Mouse (Mus musculus) liver, embryonic 16.5 days (tissue): ENCODE data around the gene Cnih3. TPM values are rescaled to one million over a fixed set of nuclear protein-coding genes. Genes with fewer than 3 reads are reported as not detected.

Source experiments
- ATAC-seq: fragments of 200-750 bp; cut with Nextera tagmentation; 2 replicates; pipeline ENCODE4 v1.8.0; 2017; ENCODE audit warnings: low read depth, mild to moderate bottlenecking, moderate number of reproducible peaks, moderate library complexity
- H3K27ac ChIP-seq: fragments of 300-500 bp; sonication (generic); 2 replicates; pipeline ENCODE4 v1.5.1; 2014; ENCODE audit warnings: mild to moderate bottlenecking, low read length
- H3K27me3 ChIP-seq: fragments of 300-500 bp; sonication (generic); 2 replicates; pipeline ENCODE4 v1.6.1; 2014; ENCODE audit warnings: low read depth, low read length, mixed read lengths; ENCODE audit not compliant: control insufficient read depth, insufficient read depth
- H3K36me3 ChIP-seq: fragments of 300-500 bp; sonication (generic); 2 replicates; pipeline ENCODE4 v1.6.1; 2014; ENCODE audit warnings: mild to moderate bottlenecking; ENCODE audit not compliant: control insufficient read depth, insufficient read depth
- H3K4me1 ChIP-seq: fragments of 300-500 bp; sonication (generic); 2 replicates; pipeline ENCODE4 v1.6.1; 2014; ENCODE audit warnings: low read depth, low read length, mixed read lengths; ENCODE audit not compliant: control insufficient read depth
- H3K4me2 ChIP-seq: fragments of 300-500 bp; sonication (generic); 2 replicates; pipeline ENCODE4 v1.6.1; 2014; ENCODE audit warnings: low read depth, low read length, mixed read lengths
- H3K4me3 ChIP-seq: fragments of 300-500 bp; sonication (generic); 2 replicates; pipeline ENCODE4 v1.5.1; 2014; ENCODE audit warnings: low read depth, mild to moderate bottlenecking, low read length
- H3K9ac ChIP-seq: fragments of 300-500 bp; sonication (generic); 2 replicates; pipeline ENCODE4 v1.6.1; 2014; ENCODE audit warnings: low read depth, low read length
- H3K9me3 ChIP-seq: fragments of 300-500 bp; sonication (generic); replicated peaks from 2 replicates; pipeline ENCODE4 v1.6.1; 2016; ENCODE audit warnings: low read length; ENCODE audit not compliant: control insufficient read depth
- WGBS: fragments of 180-500 bp; shearing (Covaris S2); extraction: QIAGEN DNeasy Blood & Tissue Kit; methylation state at CpG from one replicate; pipeline ENCODE4 v1.1.7; 2014; ENCODE audit not compliant: insufficient replicate concordance; 5-methylcytosine and 5-hydroxymethylcytosine counted together
- polyA plus RNA-seq: library from polyadenylated mRNA; unstranded; fragments of >200 nt; fragmentation: Nextera tagmentation; extraction: Ambion mirVana; gene quantifications from 2 replicates; pipeline ENCODE4 v1.2.1, GENCODE M21; 2015

Gene Cnih3
- polyA plus RNA-seq, 1 experiment from 2014 or later = not detected

GRCm38 (mm10) chr1:181319466-181319865 is 33.0 kb upstream of the Cnih3 start:
- no peaks in the 10 kb centered on the region for H3K36me3 ChIP-seq
- H3K4me3 ChIP-seq = no peak overlapping the region
- H3K4me1 ChIP-seq = peaks cover 23% of the 10 kb centered on the region
- ATAC-seq = no peak
- no peak overlapping the region for H3K9ac ChIP-seq
- 80% methylated on average over 6 of the region's 6 CpGs for WGBS
- no peaks in the 10 kb centered on the region for H3K9me3 ChIP-seq
- no peaks in the 10 kb centered on the region; the same call in 1 of the 2 replicates for H3K27me3 ChIP-seq
- no peak overlapping the region for H3K4me2 ChIP-seq
- no peak overlapping the region for H3K27ac ChIP-seq

GRCm38 (mm10) chr1:181321149-181321548 is 31.3 kb upstream of the Cnih3 start:
- Histone ChIP-seq H3K27ac (no peak overlapping the region), H3K9ac (no peak overlapping the region), H3K4me1 (peaks cover 28% of the 10 kb centered on the region), H3K9me3 (no peaks in the 10 kb centered on the region), H3K27me3 (no peaks in the 10 kb centered on the region; the same call in 1 of the 2 replicates), H3K4me2 (no peak overlapping the region), H3K36me3 (no peaks in the 10 kb centered on the region), H3K4me3 (no peak overlapping the region)
- 85% methylated on average over 5 of the region's 5 CpGs for WGBS
- no peak for ATAC-seq

GRCm38 (mm10) chr1:181323134-181323533 is 29.3 kb upstream of the Cnih3 start:
- peak; percentile 95 for ATAC-seq
- peak overlapping the region; percentile 73 for H3K27ac ChIP-seq
- H3K9me3 ChIP-seq = no peaks in the 10 kb centered on the region
- H3K4me2 ChIP-seq = peak overlapping the region; percentile 43
- 32% methylated on average over 3 of the region's 3 CpGs for WGBS
- H3K9ac ChIP-seq = 0 out of 2 replicates have a peak overlapping the region, but pooled peaks have one; percentile 5
- no peaks in the 10 kb centered on the region; the same call in 1 of the 2 replicates for H3K27me3 ChIP-seq
- H3K4me1 ChIP-seq = peaks cover 30% of the 10 kb centered on the region
- H3K4me3 ChIP-seq = no peak overlapping the region
- no peaks in the 10 kb centered on the region for H3K36me3 ChIP-seq

- Histone ChIP-seq H3K4me1 (peaks cover 45% of the 10 kb centered on the region), H3K9me3 (no peaks in the 10 kb centered on the region), H3K36me3 (no peaks in the 10 kb centered on the region), H3K4me3 (no peak overlapping the region), H3K9ac (no peak overlapping the region), H3K27me3 (no peaks in the 10 kb centered on the region), H3K4me2 (no peak overlapping the region), H3K27ac (peak overlapping the region; percentile 16; the same call in 1 of the 2 replicates)
- no peak for ATAC-seq
- WGBS = 82% methylated on average over 5 of the region's 5 CpGs
These were observed 25.3 kb upstream of the Cnih3 start for GRCm38 (mm10) chr1:181327137-181327536.

GRCm38 (mm10) chr1:181327636-181328420 is 24.6 kb upstream of the Cnih3 start:
- WGBS = 76% methylated on average over 10 of the region's 10 CpGs
- Histone ChIP-seq H3K4me3 (no peak overlapping the region), H3K9me3 (no peaks in the 10 kb centered on the region), H3K4me1 (peaks cover 47% of the 10 kb centered on the region), H3K27ac (peak overlapping the region; percentile 20; the same call in 1 of the 2 replicates), H3K36me3 (no peaks in the 10 kb centered on the region), H3K9ac (no peak overlapping the region), H3K4me2 (no peak overlapping the region), H3K27me3 (no peaks in the 10 kb centered on the region)
- no peak for ATAC-seq

- peak overlapping the region; percentile 19; the same call in 1 of the 2 replicates for H3K9ac ChIP-seq
- H3K27ac ChIP-seq = peak overlapping the region; percentile 2; the same call in 1 of the 2 replicates
These were observed 23.3 kb upstream of the Cnih3 start for GRCm38 (mm10) chr1:181329110-181329509.

GRCm38 (mm10) chr1:181332597-181332996 is 19.8 kb upstream of the Cnih3 start:
- WGBS = 17% methylated on average over 2 of the region's 2 CpGs
- no peaks in the 10 kb centered on the region for H3K36me3 ChIP-seq
- H3K9me3 ChIP-seq = peaks cover 10% of the 10 kb centered on the region
- no peaks in the 10 kb centered on the region for H3K27me3 ChIP-seq
- peak overlapping the region; percentile 64 for H3K27ac ChIP-seq
- H3K4me2 ChIP-seq = no peak overlapping the region
- H3K4me1 ChIP-seq = peaks cover 53% of the 10 kb centered on the region
- H3K4me3 ChIP-seq = no peak overlapping the region
- no peak overlapping the region for H3K9ac ChIP-seq
- no peak for ATAC-seq

More at GRCm38 (mm10) chr1:181329110-181329509, 23.3 kb upstream of the Cnih3 start:
- Histone ChIP-seq H3K27me3 (no peaks in the 10 kb centered on the region), H3K4me2 (no peak overlapping the region), H3K9me3 (peaks cover 6% of the 10 kb centered on the region; the same call in 1 of the 2 replicates), H3K4me3 (no peak overlapping the region), H3K36me3 (no peaks in the 10 kb centered on the region), H3K4me1 (peaks cover 44% of the 10 kb centered on the region)
- 34% methylated on average over 3 of the region's 3 CpGs for WGBS
- ATAC-seq = peak; percentile 67

- peak overlapping the region; percentile 69 for H3K9ac ChIP-seq
These were observed 18.0 kb upstream of the Cnih3 start for GRCm38 (mm10) chr1:181334329-181335018.

GRCm38 (mm10) chr1:181335019-181335365 is 17.4 kb upstream of the Cnih3 start:
- H3K27ac ChIP-seq = peak overlapping the region; percentile 99
- H3K9ac ChIP-seq = peak overlapping the region; percentile 69
- peak overlapping the region; percentile 63 for H3K4me2 ChIP-seq
- H3K9me3 ChIP-seq = peaks cover 10% of the 10 kb centered on the region
- WGBS = 42% methylated on average over 5 of the region's 5 CpGs
- no peaks in the 10 kb centered on the region; the same call in 1 of the 2 replicates for H3K27me3 ChIP-seq
- H3K36me3 ChIP-seq = no peaks in the 10 kb centered on the region
- ATAC-seq = peak; percentile 93
- peak overlapping the region; percentile 44 for H3K4me3 ChIP-seq
- peaks cover 46% of the 10 kb centered on the region for H3K4me1 ChIP-seq

More at GRCm38 (mm10) chr1:181334329-181335018, 18.0 kb upstream of the Cnih3 start:
- H3K27ac ChIP-seq = peak overlapping the region; percentile 99
- H3K9me3 ChIP-seq = peaks cover 10% of the 10 kb centered on the region
- 31% methylated on average over 6 of the region's 6 CpGs for WGBS
- H3K4me2 ChIP-seq = peak overlapping the region; percentile 63
- peak; percentile 93 for ATAC-seq
- H3K4me3 ChIP-seq = peak overlapping the region; percentile 44
- no peaks in the 10 kb centered on the region for H3K27me3 ChIP-seq
- no peaks in the 10 kb centered on the region for H3K36me3 ChIP-seq
- H3K4me1 ChIP-seq = peaks cover 49% of the 10 kb centered on the region
